Mouse (Mus musculus) intestine, embryonic 16.5 days (tissue): ENCODE measurements at regions not wholly inside any gene's neighbourhood (a gene's known extent, or its start where the extent isn't known, plus 50 kb on each side); places are given as distances from the start of the nearest gene placed in this dataset.

Source experiments
- ATAC-seq: fragments of 200-750 bp; cut with Nextera tagmentation; 2 replicates; pipeline ENCODE4 v1.8.0; 2017; ENCODE audit warnings: moderate TSS enrichment, moderate library complexity
- H3K27ac ChIP-seq: fragments of 300-500 bp; sonication (generic); 2 replicates; pipeline ENCODE4 v1.5.1; 2014; ENCODE audit warnings: mild to moderate bottlenecking, low read length
- H3K27me3 ChIP-seq: fragments of 300-500 bp; sonication (generic); replicated peaks from 2 replicates; pipeline ENCODE4 v1.6.1; 2014; ENCODE audit warnings: low read length, control low read depth, mixed read lengths; ENCODE audit not compliant: control insufficient read depth, insufficient read depth
- H3K36me3 ChIP-seq: fragments of 300-500 bp; sonication (generic); 2 replicates; pipeline ENCODE4 v1.6.1; 2014; ENCODE audit warnings: low read length, control low read depth; ENCODE audit not compliant: control insufficient read depth, insufficient read depth
- H3K4me1 ChIP-seq: fragments of 300-500 bp; sonication (generic); 2 replicates; pipeline ENCODE4 v1.6.1; 2014; ENCODE audit warnings: low read length, control low read depth, mixed read lengths; ENCODE audit not compliant: control insufficient read depth, insufficient read depth
- H3K4me2 ChIP-seq: fragments of 300-500 bp; sonication (generic); 2 replicates; pipeline ENCODE4 v1.6.1; 2014; ENCODE audit warnings: low read depth, low read length, control low read depth
- H3K4me3 ChIP-seq: fragments of 300-500 bp; sonication (generic); 2 replicates; pipeline ENCODE4 v1.5.1; 2014; ENCODE audit warnings: mild to moderate bottlenecking, low read length
- H3K9ac ChIP-seq: fragments of 300-500 bp; sonication (generic); 2 replicates; pipeline ENCODE4 v1.6.1; 2014; ENCODE audit warnings: low read depth, low read length
- H3K9me3 ChIP-seq: fragments of 300-500 bp; sonication (generic); 2 replicates; pipeline ENCODE4 v1.6.1; 2016; ENCODE audit warnings: low read length, control low read depth; ENCODE audit not compliant: control insufficient read depth
- WGBS: fragments of 180-500 bp; shearing (Covaris S2); extraction: QIAGEN DNeasy Blood & Tissue Kit; methylation state at CpG from one replicate; pipeline ENCODE4 v1.1.7; 2014; 5-methylcytosine and 5-hydroxymethylcytosine counted together

DNA sequence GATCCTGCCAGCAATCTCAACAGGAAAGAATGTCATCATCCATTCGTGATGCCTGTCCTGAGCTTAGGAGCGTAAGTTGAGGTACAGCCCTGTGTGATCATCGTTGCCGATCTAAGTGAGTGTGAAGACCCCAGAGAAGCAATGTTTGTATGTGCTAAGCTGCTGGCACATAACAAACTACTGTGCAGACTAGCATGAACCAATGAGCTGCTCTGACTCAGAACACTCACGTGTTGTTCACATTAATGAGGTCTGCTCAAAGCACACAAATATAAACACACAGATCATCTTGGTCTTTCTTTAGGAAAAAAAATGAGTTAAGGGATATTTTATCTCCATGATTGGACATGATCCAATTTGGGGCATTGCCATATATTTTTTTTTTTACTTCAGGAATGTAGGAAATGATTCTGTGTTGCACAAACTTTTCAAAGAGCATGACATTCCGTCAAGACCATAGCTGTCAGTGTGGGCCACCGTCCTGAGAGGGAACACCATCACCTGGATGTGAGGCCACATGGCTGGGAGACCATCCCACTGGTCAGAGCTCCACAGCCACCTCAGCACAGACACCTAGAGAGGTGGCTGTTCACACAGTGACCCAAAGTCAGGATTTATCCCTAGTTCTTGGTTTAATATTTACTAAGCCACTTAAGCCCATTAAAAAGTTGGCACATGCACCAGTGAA lies 121.2 kb upstream of the Il12b start:
- ATAC-seq: no peak
- H3K9ac ChIP-seq: no peak overlapping the region
- no peak overlapping the region for H3K27ac ChIP-seq
- H3K36me3 ChIP-seq: no peaks in the 10 kb centered on the region
- no peaks in the 10 kb centered on the region for H3K4me1 ChIP-seq
- WGBS: 70% methylated on average over 7 of the region's 7 CpGs
- no peaks in the 10 kb centered on the region for H3K9me3 ChIP-seq
- H3K4me3 ChIP-seq: no peak overlapping the region
- H3K4me2 ChIP-seq: no peak overlapping the region
- no peaks in the 10 kb centered on the region for H3K27me3 ChIP-seq

DNA sequence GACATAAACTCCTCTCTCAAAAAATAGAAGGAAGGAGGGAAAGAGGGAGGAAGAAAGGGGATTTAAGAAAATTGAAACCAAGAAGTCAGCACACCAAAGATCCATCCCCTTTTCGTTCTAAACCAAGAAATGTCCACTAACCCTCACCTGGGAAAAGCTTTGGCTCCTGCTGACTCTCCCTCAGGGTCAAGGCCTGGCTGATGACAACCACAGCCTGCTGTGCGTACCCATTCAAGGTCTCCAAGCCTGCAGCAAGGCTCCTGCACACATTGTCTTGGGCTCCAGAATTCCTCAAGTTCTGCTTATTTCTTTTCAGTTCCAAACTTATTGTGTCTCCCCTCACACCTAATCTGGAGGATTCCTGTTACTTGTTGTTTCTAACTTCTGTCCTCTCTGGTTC lies 113.9 kb upstream of the Il12b start:
- no peak overlapping the region for H3K27ac ChIP-seq
- H3K27me3 ChIP-seq: no peaks in the 10 kb centered on the region
- H3K36me3 ChIP-seq: no peaks in the 10 kb centered on the region
- no peak overlapping the region for H3K9ac ChIP-seq
- no peak overlapping the region for H3K4me3 ChIP-seq
- H3K4me2 ChIP-seq: no peak overlapping the region
- no peaks in the 10 kb centered on the region for H3K4me1 ChIP-seq
- no peak for ATAC-seq
- WGBS: 81% methylated on average over 2 of the region's 2 CpGs
- H3K9me3 ChIP-seq: no peaks in the 10 kb centered on the region

DNA sequence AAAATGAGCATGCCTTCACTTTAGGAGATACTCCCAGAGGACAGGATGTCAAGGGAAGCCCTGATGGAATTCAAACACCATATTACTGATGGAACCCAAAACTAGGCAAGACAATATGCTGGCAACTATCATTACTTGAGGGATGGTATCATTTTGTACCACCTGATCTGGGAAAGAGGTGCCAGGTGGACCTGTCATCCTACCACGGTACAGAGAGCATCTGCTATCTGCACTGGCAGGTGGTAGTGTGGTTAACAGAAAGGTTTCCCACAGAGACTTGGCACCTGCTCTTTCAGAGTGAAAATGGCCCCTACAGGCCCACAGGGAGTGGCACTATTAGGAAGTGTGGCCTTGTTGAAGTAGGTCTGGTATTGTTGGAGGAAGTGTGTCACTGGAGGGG lies 111.0 kb upstream of the Il12b start:
- H3K27me3 ChIP-seq: no peaks in the 10 kb centered on the region
- ATAC-seq: no peak
- no peak overlapping the region for H3K27ac ChIP-seq
- no peaks in the 10 kb centered on the region for H3K9me3 ChIP-seq
- no peak overlapping the region for H3K4me3 ChIP-seq
- no peaks in the 10 kb centered on the region for H3K36me3 ChIP-seq
- H3K4me2 ChIP-seq: no peak overlapping the region
- 79% methylated on average over 1 of the region's 1 CpGs for WGBS
- no peaks in the 10 kb centered on the region for H3K4me1 ChIP-seq
- no peak overlapping the region for H3K9ac ChIP-seq

DNA sequence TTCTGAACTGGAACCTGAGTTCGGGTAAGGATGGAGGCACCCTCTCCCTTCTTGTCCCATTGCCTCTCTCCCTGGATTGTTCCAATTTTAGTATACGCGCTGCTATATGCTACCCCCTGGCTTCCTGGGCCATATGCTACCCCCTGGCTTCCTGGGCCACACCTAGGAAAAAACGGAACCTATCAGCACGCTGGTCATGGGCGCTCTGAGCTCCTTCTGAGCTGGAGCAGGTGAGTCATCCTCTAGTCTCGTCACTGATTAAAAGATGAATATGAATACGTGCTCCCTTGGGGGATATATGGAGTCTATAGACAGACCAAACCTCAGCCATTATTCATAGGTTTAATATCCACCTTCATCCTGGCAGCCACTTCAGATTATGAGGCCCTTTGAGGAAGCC lies 96.1 kb upstream of the Il12b start:
- no peak for ATAC-seq
- Histone ChIP-seq H3K4me3 (no peak overlapping the region), H3K4me1 (no peaks in the 10 kb centered on the region), H3K27me3 (no peaks in the 10 kb centered on the region), H3K9ac (no peak overlapping the region), H3K9me3 (no peaks in the 10 kb centered on the region), H3K4me2 (no peak overlapping the region), H3K27ac (no peak overlapping the region), H3K36me3 (no peaks in the 10 kb centered on the region)
- 79% methylated on average over 8 of the region's 8 CpGs for WGBS

DNA sequence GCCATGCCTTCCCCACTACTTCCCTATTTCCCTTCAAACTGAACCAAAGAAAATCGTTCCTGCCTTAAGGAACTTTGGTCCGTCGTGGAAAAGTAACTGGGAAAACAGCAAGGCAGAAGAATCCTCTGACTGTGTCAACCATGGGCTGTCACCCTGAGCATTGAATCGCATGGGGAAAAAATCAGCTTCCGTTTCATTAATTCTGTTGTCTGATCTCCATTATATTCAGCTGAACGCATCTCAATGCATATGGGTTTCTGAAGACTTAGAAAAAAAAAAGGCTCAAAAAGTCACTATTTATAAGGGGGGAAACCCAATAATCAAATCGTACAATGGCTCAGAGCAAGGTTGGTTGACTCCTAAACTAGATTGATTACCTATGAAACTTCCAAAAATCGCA lies 83.8 kb upstream of the Il12b start:
- no peak overlapping the region for H3K9ac ChIP-seq
- ATAC-seq: no peak
- WGBS: 76% methylated on average over 8 of the region's 8 CpGs
- H3K4me3 ChIP-seq: no peak overlapping the region
- no peaks in the 10 kb centered on the region for H3K9me3 ChIP-seq
- H3K4me2 ChIP-seq: no peak overlapping the region
- no peaks in the 10 kb centered on the region for H3K4me1 ChIP-seq
- H3K27ac ChIP-seq: no peak overlapping the region
- H3K27me3 ChIP-seq: no peaks in the 10 kb centered on the region
- H3K36me3 ChIP-seq: no peaks in the 10 kb centered on the region

DNA sequence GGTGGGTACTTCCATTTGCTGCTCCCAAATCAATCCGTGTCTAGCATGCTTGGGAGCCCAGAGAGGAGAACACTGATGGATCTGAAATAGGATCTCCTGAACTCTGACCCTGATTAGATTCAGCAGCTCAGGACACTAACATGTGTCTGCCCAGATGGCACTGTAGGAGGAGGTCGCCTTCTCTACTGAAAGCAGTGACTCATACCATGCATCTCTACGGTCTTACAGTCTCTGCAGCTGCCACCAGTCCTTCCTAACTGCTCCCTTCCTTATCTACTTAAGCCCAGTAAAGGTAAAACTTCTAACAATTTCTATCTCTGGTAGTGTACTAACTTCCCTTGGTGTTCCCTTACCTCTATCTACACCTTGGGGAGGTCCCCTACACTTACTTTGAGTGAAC lies 80.7 kb upstream of the Il12b start:
- ATAC-seq: no peak
- Histone ChIP-seq H3K4me1 (no peaks in the 10 kb centered on the region), H3K4me3 (no peak overlapping the region), H3K27ac (no peak overlapping the region), H3K9ac (no peak overlapping the region), H3K9me3 (no peaks in the 10 kb centered on the region), H3K4me2 (no peak overlapping the region), H3K36me3 (no peaks in the 10 kb centered on the region), H3K27me3 (no peaks in the 10 kb centered on the region)
- 80% methylated on average over 3 of the region's 3 CpGs for WGBS

DNA sequence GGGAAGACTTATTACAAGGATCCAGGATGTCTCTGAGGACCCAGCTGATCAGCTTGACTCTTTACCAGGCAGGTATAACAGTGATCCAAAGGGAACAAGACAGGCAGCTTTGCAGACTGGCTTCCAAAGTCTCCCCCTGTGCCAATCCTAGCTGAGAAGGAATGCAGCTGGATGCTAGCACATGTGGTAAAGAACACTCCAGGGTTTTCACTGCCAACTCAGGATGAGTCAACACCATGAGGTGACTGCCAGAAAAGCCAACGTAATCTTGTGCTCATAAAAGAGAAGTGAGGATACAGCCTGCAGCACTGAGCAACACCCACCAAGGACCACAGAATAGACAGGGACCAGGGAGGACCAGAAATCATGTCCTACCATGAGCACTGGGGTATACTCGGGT lies 76.5 kb upstream of the Il12b start:
- no peaks in the 10 kb centered on the region for H3K36me3 ChIP-seq
- H3K9ac ChIP-seq: no peak overlapping the region
- ATAC-seq: no peak
- no peaks in the 10 kb centered on the region for H3K4me1 ChIP-seq
- H3K4me2 ChIP-seq: no peak overlapping the region
- no peaks in the 10 kb centered on the region for H3K9me3 ChIP-seq
- H3K27ac ChIP-seq: no peak overlapping the region
- H3K4me3 ChIP-seq: no peak overlapping the region
- whole genome bisulfite sequencing: 61% methylated on average over 2 of the region's 2 CpGs
- no peaks in the 10 kb centered on the region for H3K27me3 ChIP-seq

DNA sequence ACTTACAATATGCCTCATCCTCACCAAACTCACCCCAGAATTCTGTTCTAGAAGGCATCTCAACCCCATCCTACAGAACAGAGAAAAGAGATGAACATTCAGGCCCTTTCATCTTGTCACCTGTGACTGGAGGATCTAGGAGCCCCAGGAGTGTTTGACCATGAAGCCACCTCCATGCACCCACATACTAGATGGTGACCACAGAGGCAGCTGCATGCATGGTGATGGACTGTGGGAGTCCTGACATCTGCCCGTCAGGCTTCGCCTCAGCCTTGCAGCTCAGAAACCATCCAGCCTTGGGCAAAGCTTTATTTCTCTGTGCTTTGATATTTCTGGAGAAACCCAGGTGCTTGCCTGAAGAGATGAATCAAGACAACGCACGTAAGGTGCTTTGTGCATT lies 74.8 kb upstream of the Il12b start:
- Histone ChIP-seq H3K4me3 (no peak overlapping the region), H3K27me3 (0 out of 2 replicates have a peak, but pooled peaks cover under 1% of the 10 kb centered on the region), H3K9me3 (no peaks in the 10 kb centered on the region), H3K9ac (no peak overlapping the region), H3K4me2 (no peak overlapping the region), H3K4me1 (no peaks in the 10 kb centered on the region), H3K27ac (no peak overlapping the region), H3K36me3 (no peaks in the 10 kb centered on the region)
- 91% methylated on average over 4 of the region's 4 CpGs for WGBS
- no peak for ATAC-seq

DNA sequence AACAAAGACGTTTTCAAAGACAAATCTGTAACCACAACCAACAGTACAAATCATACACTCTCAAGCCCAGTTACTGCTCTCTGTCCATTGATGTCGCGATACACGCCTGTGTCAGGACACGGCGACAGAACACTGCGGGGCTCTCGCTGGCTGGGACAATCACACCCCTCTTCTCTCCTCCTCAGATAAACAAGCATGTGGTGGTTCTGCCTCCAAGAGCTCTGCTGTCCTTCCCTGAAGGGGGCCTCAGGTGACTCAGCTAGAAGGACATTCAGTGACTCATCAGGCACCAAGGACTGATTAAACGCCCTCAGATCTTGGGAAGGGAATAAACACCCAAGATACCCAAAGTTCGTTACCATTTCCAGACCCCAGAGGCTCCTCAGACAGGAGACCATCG lies 74.3 kb upstream of the Il12b start:
- H3K27me3 ChIP-seq: 0 out of 2 replicates have a peak, but pooled peaks cover 5% of the 10 kb centered on the region
- no peak overlapping the region for H3K27ac ChIP-seq
- no peaks in the 10 kb centered on the region for H3K4me1 ChIP-seq
- no peak overlapping the region for H3K4me3 ChIP-seq
- H3K36me3 ChIP-seq: no peaks in the 10 kb centered on the region
- H3K9ac ChIP-seq: no peak overlapping the region
- H3K4me2 ChIP-seq: no peak overlapping the region
- no peak for ATAC-seq
- H3K9me3 ChIP-seq: no peaks in the 10 kb centered on the region
- 81% methylated on average over 11 of the region's 11 CpGs for WGBS

DNA sequence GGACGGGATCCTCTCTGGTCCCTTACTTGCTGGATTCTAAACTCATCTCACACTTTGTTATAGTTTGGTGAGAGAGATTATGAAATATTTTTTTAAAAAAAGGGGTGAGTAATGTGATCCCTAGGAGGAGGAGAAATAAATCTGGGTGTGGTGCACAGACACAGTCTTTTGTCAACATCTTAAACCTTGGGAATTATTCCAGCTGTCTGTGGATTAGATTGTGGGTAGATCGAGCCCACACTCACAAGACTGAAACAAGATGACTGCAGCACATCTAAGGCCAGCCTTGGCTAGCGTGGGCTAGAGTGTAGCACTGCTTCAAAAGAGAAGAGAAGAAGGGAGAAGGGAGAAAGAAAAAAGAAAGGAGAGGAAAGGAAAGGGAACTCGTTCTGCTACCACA lies 70.4 kb upstream of the Il12b start:
- Histone ChIP-seq H3K4me2 (no peak overlapping the region), H3K27ac (no peak overlapping the region), H3K9me3 (no peaks in the 10 kb centered on the region), H3K4me1 (no peaks in the 10 kb centered on the region), H3K9ac (no peak overlapping the region), H3K36me3 (no peaks in the 10 kb centered on the region), H3K4me3 (no peak overlapping the region), H3K27me3 (peaks cover 6% of the 10 kb centered on the region; the same call in 1 of the 2 replicates)
- ATAC-seq: no peak
- 65% methylated on average over 4 of the region's 4 CpGs for WGBS
